Mouse (Mus musculus): ENCODE measurements around the gene Rhox3a.
"Not testable (repeated sequence)": the region's sequence is repeated elsewhere in the genome, so short reads cannot be mapped to it uniquely, and the experiment has no call there.

Gene Rhox3a

DNA sequence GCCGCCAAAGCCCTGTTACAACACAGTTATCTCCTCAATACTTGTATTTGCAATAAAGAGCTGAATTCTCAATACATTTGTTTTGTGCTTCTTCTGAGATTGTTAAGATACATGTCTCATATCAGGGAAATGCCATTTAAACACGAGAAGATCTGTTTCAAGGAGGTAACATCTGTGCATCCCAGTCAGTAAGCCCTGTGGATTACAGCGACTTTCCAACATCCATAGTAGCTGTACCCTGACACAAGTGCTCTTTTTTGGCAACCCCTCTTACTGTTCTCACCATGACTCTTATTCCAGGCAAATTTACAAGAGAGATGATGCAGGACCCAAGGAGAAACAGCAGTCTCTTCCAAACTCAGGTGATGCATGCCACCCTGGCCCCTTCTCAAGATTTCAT lies at the start of gene Rhox3a:
Rhox3a (plus strand) TSS at position 301 of the 400 bp plus-strand sequence.
- DNase-seq (ENCODE audit: low spot score), result not testable (repeated sequence)

DNA sequence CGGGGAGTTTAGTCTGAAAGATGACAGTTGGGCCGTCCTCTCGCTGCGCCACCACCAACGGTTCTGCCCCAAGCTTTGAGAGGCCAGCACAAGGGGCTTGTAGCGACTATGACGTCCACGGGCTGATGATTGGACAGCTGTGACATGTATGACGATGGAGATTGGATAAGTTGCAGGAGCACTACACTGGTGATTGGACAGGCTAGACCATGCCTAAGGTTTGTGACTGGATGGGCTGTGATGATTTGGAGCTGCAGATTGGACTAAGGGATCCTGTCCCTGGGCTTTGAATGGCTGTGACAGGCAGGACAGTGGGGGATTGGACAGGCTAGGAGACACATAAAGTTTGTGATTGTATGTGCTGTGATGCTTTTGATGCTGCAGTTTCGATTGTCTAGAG lies 38.8 kb upstream of the Rhox3a start, which contains the start of gene Gm9:
Gm9 (minus strand) TSS at position 101 of the 400 bp plus-strand sequence.
- no peak for DNase-seq (ENCODE audit: low spot score)

- not testable (repeated sequence) for DNase-seq (ENCODE audit: low spot score)
Observed at GRCm38 (mm10) chrX:37222158-37222557, 27.6 kb upstream of the Rhox3a start, which contains the start of gene Rhox1. Rhox1 (minus strand) TSS chrX:37222258.

- DNase-seq (ENCODE audit: low spot score), result not testable (repeated sequence)
Observed at GRCm38 (mm10) chrX:37244676-37245075, 5.0 kb upstream of the Rhox3a start, which contains the start of gene Rhox2a. Rhox2a (plus strand) TSS chrX:37244976.

DNA sequence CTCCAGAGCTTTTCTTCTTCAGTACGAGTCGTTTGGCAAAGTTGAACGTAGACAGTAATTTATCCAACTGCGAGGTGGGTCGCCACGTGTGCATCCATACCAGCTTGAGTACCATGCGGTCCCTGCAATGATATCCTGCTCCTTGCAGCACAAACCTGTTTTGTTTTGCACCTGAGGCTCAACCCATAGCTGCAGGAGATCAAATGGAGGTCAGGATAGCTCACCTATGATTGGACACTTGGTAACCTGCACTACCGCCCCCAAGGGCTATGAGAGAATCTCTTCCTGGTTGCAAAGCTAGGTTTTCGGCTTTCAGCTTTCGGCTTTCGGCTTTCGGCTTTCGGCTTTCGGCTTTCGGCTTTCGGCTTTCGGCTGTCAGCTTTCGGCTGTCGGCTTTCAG lies 15.3 kb downstream of the Rhox3a start, which contains the start of gene Rhox4a:
Rhox4a (plus strand) TSS at position 301 of the 400 bp plus-strand sequence.
- not testable (repeated sequence) for DNase-seq (ENCODE audit: low spot score)

Data from ovary, postnatal 10 days (tissue).